ENCODE assay signal across 11 mouse cellular contexts in genomic region chr11:5151247-5151630, GRCm38 (mm10). TPM values are rescaled to one million over a fixed set of nuclear protein-coding genes. Genes with fewer than 3 reads are reported as not detected.
A peak's percentile ranks its signal among the peaks of the same experiment; 100 is the strongest.
DNase-seq lines count a peak whose midpoint lies in the region; ATAC-seq and TF ChIP-seq lines count a peak whose summit lies in the region.
"Had no signal": no experiment of that assay in that cellular context is flagged by ENCODE, and none has a peak within 500 bp of the region (broad histone marks: within the 10 kb centered on the region; RNA-seq: fewer than 3 reads in every experiment).

No protein-coding gene starts in this region.

- H3K27me3 ChIP-seq in forebrain, embryonic 10.5 days (ENCODE audit: poor library complexity, severe bottlenecking) = peaks cover 47% of the 10 kb centered on the region
- H3K27me3 ChIP-seq in kidney, embryonic 16.5 days (ENCODE audit: insufficient read depth, low read length) = no peaks in the 10 kb centered on the region
- H3K27me3 ChIP-seq in midbrain, postnatal 0 days (ENCODE audit: insufficient read depth, low read length) = peaks cover 5% of the 10 kb centered on the region; the same call in 1 of the 2 replicates

- TF ChIP-seq CTCF in layer of hippocampus, adult 2 months (conservative IDR thresholded peaks at IDR 0.05) = no peak
- TF ChIP-seq CTCF in midbrain, postnatal 0 days (IDR thresholded peaks at IDR 0.05) = no peak

- 12% methylated on average over 4 of the region's 4 CpGs for WGBS in forebrain, embryonic 10.5 days
- WGBS in kidney, embryonic 16.5 days = 25% methylated on average over 4 of the region's 4 CpGs
- 23% methylated on average over 4 of the region's 4 CpGs for WGBS in midbrain, postnatal 0 days

- peak overlapping the region; percentile 67 for H3K4me2 ChIP-seq in kidney, embryonic 16.5 days (replicated peaks; ENCODE audit: low read depth, low read length)
- H3K4me2 ChIP-seq in midbrain, postnatal 0 days (ENCODE audit: low read depth, low read length, poor library complexity, severe bottlenecking) = peak overlapping the region; percentile 91

- H3K9ac ChIP-seq in kidney, embryonic 16.5 days (replicated peaks; ENCODE audit: low read length) = peak overlapping the region; percentile 91
- no peak overlapping the region; the same call in 1 of the 2 replicates for H3K9ac ChIP-seq in midbrain, postnatal 0 days (replicated peaks; ENCODE audit: low read length, poor library complexity, severe bottlenecking)

- DNase-seq in layer of hippocampus, adult 2 months (ENCODE audit: low spot score in 2 of 2) = no peak
- no peak for DNase-seq in layer of hippocampus, postnatal 25 days (ENCODE audit: extremely low spot score in 1 of 2, low spot score in 1 of 2)
- no peak for DNase-seq in forebrain, embryonic 10.5 days (ENCODE audit: extremely low spot score, low spot score)
- DNase-seq in midbrain, postnatal 0 days (ENCODE audit: low spot score) = no peak
- DNase-seq in c-Kit-positive CD71-positive TER-119-positive erythroid progenitor cells, embryonic 14.5 days (ENCODE audit: low spot score) = no peak
- DNase-seq in urinary bladder, postnatal 36 days (ENCODE audit: low spot score in 2 of 2) = no peak
- no peak for DNase-seq in testis, postnatal 14 days (ENCODE audit: low spot score)
- DNase-seq: cerebellum, adult 9-10 months; right cerebral cortex, adult 18-20 months had no signal

- H3K4me3 ChIP-seq in layer of hippocampus, adult 2 months = peak overlapping the region; percentile 38; the same call in 1 of the 2 replicates
- H3K4me3 ChIP-seq in forebrain, embryonic 10.5 days = peak overlapping the region; percentile 73
- H3K4me3 ChIP-seq in kidney, embryonic 16.5 days (ENCODE audit: low read length) = peak overlapping the region; percentile 73
- H3K4me3 ChIP-seq in midbrain, postnatal 0 days (ENCODE audit: low read depth, low read length) = peak overlapping the region; percentile 50

- no peak for ATAC-seq in kidney, embryonic 16.5 days (ENCODE audit: low FRiP score, low TSS enrichment)
- ATAC-seq in midbrain, postnatal 0 days (ENCODE audit: low FRiP score) = no peak

- H3K36me3 ChIP-seq in forebrain, embryonic 10.5 days (replicated peaks) = no peaks in the 10 kb centered on the region
- H3K36me3 ChIP-seq in kidney, embryonic 16.5 days (ENCODE audit: insufficient read depth, low read length) = no peaks in the 10 kb centered on the region
- no peaks in the 10 kb centered on the region for H3K36me3 ChIP-seq in midbrain, postnatal 0 days (ENCODE audit: insufficient read depth, low read length)
- H3K36me3 ChIP-seq: G1E had no signal

- no peak overlapping the region for H3K27ac ChIP-seq in layer of hippocampus, adult 2 months
- peak overlapping the region; percentile 90 for H3K27ac ChIP-seq in forebrain, embryonic 10.5 days
- H3K27ac ChIP-seq in kidney, embryonic 16.5 days (ENCODE audit: low read length) = peak overlapping the region; percentile 92
- H3K27ac ChIP-seq in midbrain, postnatal 0 days (ENCODE audit: low read depth, low read length) = no peak overlapping the region

- no peaks in the 10 kb centered on the region for H3K9me3 ChIP-seq in forebrain, embryonic 10.5 days
- H3K9me3 ChIP-seq in kidney, embryonic 16.5 days (ENCODE audit: low read length) = no peaks in the 10 kb centered on the region
- no peaks in the 10 kb centered on the region for H3K9me3 ChIP-seq in midbrain, postnatal 0 days (ENCODE audit: low read length)
- H3K9me3 ChIP-seq: G1E had no signal

- H3K4me1 ChIP-seq in forebrain, embryonic 10.5 days = peaks cover 70% of the 10 kb centered on the region
- peaks cover 70% of the 10 kb centered on the region for H3K4me1 ChIP-seq in kidney, embryonic 16.5 days (ENCODE audit: insufficient read depth, low read length)
- no peaks in the 10 kb centered on the region for H3K4me1 ChIP-seq in midbrain, postnatal 0 days (ENCODE audit: insufficient read depth, low read length)

RNA-seq across cellular contexts. Expression of gene Emid1, which starts 0.8 kb away (rescaled TPM):
- total RNA-seq in layer of hippocampus, adult 2 months (2021) = 1 to 10 TPM; 4.2 to 4.9 TPM
- total RNA-seq in layer of hippocampus, postnatal 25 days (2021) = 10 to 100 TPM in 1 of 2 experiments, 1 to 10 TPM in 1; 8.8 to 10.6 TPM
- 29.0 and 31.3 TPM in 2 replicates for polyA plus RNA-seq in forebrain, embryonic 10.5 days (2016; fragmentation: Nextera tagmentation; extraction: Ambion mirVana)
- 230 and 247 TPM in 2 replicates for polyA plus RNA-seq in kidney, embryonic 16.5 days (2015; fragmentation: Nextera tagmentation; extraction: Ambion mirVana)
- 4.8 and 10.8 TPM in 2 replicates for total RNA-seq in midbrain, postnatal 0 days (2014; rRNA removed)
- 14.5 and 16.9 TPM in 2 replicates for polyA plus RNA-seq in midbrain, postnatal 0 days (2015; fragmentation: Nextera tagmentation; extraction: Ambion mirVana)
- polyA plus RNA-seq: G1E had no signal

RNA-seq across cellular contexts. Expression of gene Ewsr1, which starts 52.2 kb away (rescaled TPM):
- total RNA-seq in layer of hippocampus, adult 2 months (2021) = 100 to 1,000 TPM; 333 to 394 TPM
- total RNA-seq in layer of hippocampus, postnatal 25 days (2021) = 100 to 1,000 TPM; 260 to 353 TPM
- 896 and 966 TPM in 2 replicates for polyA plus RNA-seq in forebrain, embryonic 10.5 days (2016; fragmentation: Nextera tagmentation; extraction: Ambion mirVana)
- polyA plus RNA-seq in kidney, embryonic 16.5 days (2015; fragmentation: Nextera tagmentation; extraction: Ambion mirVana) = 859 and 884 TPM in 2 replicates
- 315 and 338 TPM in 2 replicates for total RNA-seq in midbrain, postnatal 0 days (2014; rRNA removed)
- polyA plus RNA-seq in midbrain, postnatal 0 days (2015; fragmentation: Nextera tagmentation; extraction: Ambion mirVana) = 353 and 371 TPM in 2 replicates

RNA-seq across cellular contexts. Expression of gene Rhbdd3, which starts 52.5 kb away (rescaled TPM):
- 10 to 100 TPM; 19.7 to 19.8 TPM for total RNA-seq in layer of hippocampus, adult 2 months (2021)
- 10 to 100 TPM; 20.7 to 23.6 TPM for total RNA-seq in layer of hippocampus, postnatal 25 days (2021)
- 29.7 and 31.6 TPM in 2 replicates for polyA plus RNA-seq in forebrain, embryonic 10.5 days (2016; fragmentation: Nextera tagmentation; extraction: Ambion mirVana)
- 35.1 and 39.0 TPM in 2 replicates for polyA plus RNA-seq in kidney, embryonic 16.5 days (2015; fragmentation: Nextera tagmentation; extraction: Ambion mirVana)
- 48.0 and 67.1 TPM in 2 replicates for total RNA-seq in midbrain, postnatal 0 days (2014; rRNA removed)
- polyA plus RNA-seq in midbrain, postnatal 0 days (2015; fragmentation: Nextera tagmentation; extraction: Ambion mirVana) = 50.4 and 54.6 TPM in 2 replicates

Comparison
In these comparisons a context has a peak if more than half of its experiments do, and no peak if none do; other contexts are left out.
1. H3K27ac ChIP-seq: peak in forebrain, embryonic 10.5 days (single experiment) and kidney, embryonic 16.5 days (single experiment); none in layer of hippocampus, adult 2 months (single experiment) and midbrain, postnatal 0 days (single experiment).
2. Peak in every context shown above with its lines, with median percentiles within 50 percentile points of each other: H3K4me3 ChIP-seq.